Mouse (Mus musculus) intestine, embryonic 16.5 days (tissue): ENCODE data around the gene Ddit4l. TPM values are rescaled to one million over a fixed set of nuclear protein-coding genes. Genes with fewer than 3 reads are reported as not detected.
"Not testable (repeated sequence)": the region's sequence is repeated elsewhere in the genome, so short reads cannot be mapped to it uniquely, and the experiment has no call there.

Experiments
- ATAC-seq: fragments of 200-750 bp; cut with Nextera tagmentation; 2 replicates; pipeline ENCODE4 v1.8.0; 2017; ENCODE audit warnings: moderate TSS enrichment, moderate library complexity
- H3K27ac ChIP-seq: fragments of 300-500 bp; sonication (generic); 2 replicates; pipeline ENCODE4 v1.5.1; 2014; ENCODE audit warnings: mild to moderate bottlenecking, low read length
- H3K27me3 ChIP-seq: fragments of 300-500 bp; sonication (generic); replicated peaks from 2 replicates; pipeline ENCODE4 v1.6.1; 2014; ENCODE audit warnings: low read length, control low read depth, mixed read lengths; ENCODE audit not compliant: control insufficient read depth, insufficient read depth
- H3K36me3 ChIP-seq: fragments of 300-500 bp; sonication (generic); 2 replicates; pipeline ENCODE4 v1.6.1; 2014; ENCODE audit warnings: low read length, control low read depth; ENCODE audit not compliant: control insufficient read depth, insufficient read depth
- H3K4me1 ChIP-seq: fragments of 300-500 bp; sonication (generic); 2 replicates; pipeline ENCODE4 v1.6.1; 2014; ENCODE audit warnings: low read length, control low read depth, mixed read lengths; ENCODE audit not compliant: control insufficient read depth, insufficient read depth
- H3K4me2 ChIP-seq: fragments of 300-500 bp; sonication (generic); 2 replicates; pipeline ENCODE4 v1.6.1; 2014; ENCODE audit warnings: low read depth, low read length, control low read depth
- H3K4me3 ChIP-seq: fragments of 300-500 bp; sonication (generic); 2 replicates; pipeline ENCODE4 v1.5.1; 2014; ENCODE audit warnings: mild to moderate bottlenecking, low read length
- H3K9ac ChIP-seq: fragments of 300-500 bp; sonication (generic); 2 replicates; pipeline ENCODE4 v1.6.1; 2014; ENCODE audit warnings: low read depth, low read length
- H3K9me3 ChIP-seq: fragments of 300-500 bp; sonication (generic); 2 replicates; pipeline ENCODE4 v1.6.1; 2016; ENCODE audit warnings: low read length, control low read depth; ENCODE audit not compliant: control insufficient read depth
- WGBS: fragments of 180-500 bp; shearing (Covaris S2); extraction: QIAGEN DNeasy Blood & Tissue Kit; methylation state at CpG from one replicate; pipeline ENCODE4 v1.1.7; 2014; 5-methylcytosine and 5-hydroxymethylcytosine counted together
- polyA plus RNA-seq: library from polyadenylated mRNA; unstranded; fragments of >200 nt; fragmentation: Nextera tagmentation; extraction: Ambion mirVana; gene quantifications from 2 replicates; pipeline ENCODE4 v1.2.1, GENCODE M21; 2015

Gene Ddit4l
- 2.9 and 3.0 TPM in 2 replicates for polyA plus RNA-seq

- ATAC-seq, H3K27ac ChIP-seq, H3K9me3 ChIP-seq, H3K27me3 ChIP-seq, H3K4me1 ChIP-seq, H3K4me2 ChIP-seq, H3K36me3 ChIP-seq, H3K9ac ChIP-seq, H3K4me3 ChIP-seq: not testable (repeated sequence)
- WGBS: 81% methylated on average over 3 of the region's 3 CpGs
Measured at GRCm38 (mm10) chr3:137621312-137621711, at the start of gene Ddit4l. TSS of gene Ddit4l (plus strand) at chr3:137621612.

DNA sequence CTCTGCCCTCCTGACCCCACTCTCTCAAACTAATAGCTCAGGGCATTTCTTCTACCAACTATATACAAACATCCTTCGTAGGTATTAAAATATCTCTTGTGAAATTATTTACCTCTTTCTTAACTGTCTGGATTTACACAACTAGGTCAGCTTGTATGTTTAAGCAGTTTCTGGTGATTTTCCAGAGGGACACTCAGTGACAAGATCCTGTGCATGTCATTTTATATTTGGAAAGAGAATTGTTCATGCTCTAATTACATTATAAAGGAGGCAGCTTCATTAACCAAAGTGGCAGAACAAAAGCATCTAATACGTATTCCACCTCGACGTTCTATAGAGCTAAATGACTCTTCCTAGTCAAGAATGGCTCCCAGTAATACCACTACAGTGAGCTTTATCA is 45.3 kb upstream of the Ddit4l start:
- Histone ChIP-seq H3K4me3 (no peak overlapping the region), H3K9me3 (no peaks in the 10 kb centered on the region), H3K4me1 (no peaks in the 10 kb centered on the region), H3K27me3 (no peaks in the 10 kb centered on the region), H3K36me3 (no peaks in the 10 kb centered on the region), H3K27ac (no peak overlapping the region), H3K4me2 (no peak overlapping the region), H3K9ac (no peak overlapping the region)
- WGBS: 62% methylated on average over 4 of the region's 4 CpGs
- ATAC-seq: no peak

- Histone ChIP-seq H3K27me3 (no peaks in the 10 kb centered on the region), H3K27ac (no peak overlapping the region), H3K9ac (no peak overlapping the region), H3K9me3 (no peaks in the 10 kb centered on the region), H3K4me3 (no peak overlapping the region), H3K4me1 (no peaks in the 10 kb centered on the region), H3K36me3 (no peaks in the 10 kb centered on the region), H3K4me2 (no peak overlapping the region)
- WGBS: 74% methylated on average over 5 of the region's 5 CpGs
- ATAC-seq: no peak
Measured at GRCm38 (mm10) chr3:137586376-137586969, 34.9 kb upstream of the Ddit4l start.

GRCm38 (mm10) chr3:137589811-137590210 is 31.6 kb upstream of the Ddit4l start:
- 70% methylated on average over 4 of the region's 4 CpGs for WGBS
- Histone ChIP-seq H3K4me2 (no peak overlapping the region), H3K4me1 (no peaks in the 10 kb centered on the region), H3K27ac (no peak overlapping the region), H3K4me3 (no peak overlapping the region), H3K27me3 (no peaks in the 10 kb centered on the region), H3K9ac (no peak overlapping the region), H3K36me3 (no peaks in the 10 kb centered on the region), H3K9me3 (no peaks in the 10 kb centered on the region)
- ATAC-seq: no peak

DNA sequence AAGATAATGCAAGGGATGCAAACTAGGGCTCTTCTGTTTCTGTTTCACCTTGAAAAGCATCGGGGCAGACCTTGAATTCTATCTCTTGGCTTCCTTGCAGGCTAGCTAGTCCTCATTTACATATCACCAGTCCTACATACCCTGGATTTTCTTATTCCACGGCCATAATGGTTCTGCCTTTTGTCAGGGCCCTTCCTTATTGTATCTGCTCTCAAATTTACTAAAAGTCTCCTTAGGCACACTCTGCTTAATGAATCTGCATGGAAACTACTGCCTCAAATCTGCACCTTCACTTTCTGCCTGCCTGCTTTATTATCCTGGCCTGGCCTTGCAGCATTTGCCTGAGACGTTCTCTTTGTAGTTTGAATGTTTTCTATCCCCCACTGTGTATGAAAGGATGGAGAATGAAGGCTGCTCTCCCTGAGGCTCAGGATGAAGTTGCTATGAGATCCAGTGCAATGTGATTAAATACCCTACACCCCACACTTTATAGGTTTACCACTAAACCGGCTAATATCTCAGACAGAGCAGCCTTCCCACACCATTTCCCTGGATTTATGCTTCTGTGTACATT is 27.0 kb upstream of the Ddit4l start:
- Histone ChIP-seq H3K4me2 (no peak overlapping the region), H3K9ac (no peak overlapping the region), H3K4me3 (no peak overlapping the region), H3K27me3 (no peaks in the 10 kb centered on the region), H3K27ac (no peak overlapping the region), H3K4me1 (no peaks in the 10 kb centered on the region), H3K36me3 (no peaks in the 10 kb centered on the region), H3K9me3 (no peaks in the 10 kb centered on the region)
- no peak for ATAC-seq
- WGBS: 52% methylated on average over 4 of the region's 4 CpGs

DNA sequence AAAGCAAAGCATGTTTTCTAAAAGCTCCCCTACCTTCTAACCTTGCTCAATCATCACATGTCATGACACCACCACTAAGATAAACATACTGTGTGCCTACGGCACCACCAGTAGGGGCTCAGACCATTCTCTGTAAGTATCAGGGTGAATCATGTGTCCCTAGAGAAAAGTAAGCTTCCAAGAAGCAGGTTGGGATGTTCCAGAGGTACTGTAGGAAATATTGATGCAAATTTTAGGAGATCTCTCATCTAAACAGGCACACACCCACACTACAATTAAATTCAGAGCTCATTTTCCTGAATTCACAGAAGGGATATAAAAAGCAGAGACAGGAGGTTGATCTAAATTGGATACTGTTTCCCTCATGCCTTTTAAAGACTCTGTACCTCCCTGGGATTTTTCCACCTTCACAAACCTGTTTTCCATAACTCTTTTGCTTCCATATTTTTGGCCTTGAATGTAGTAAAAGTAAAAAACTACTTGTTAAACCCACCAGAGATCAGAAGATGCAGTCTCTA is 12.4 kb upstream of the Ddit4l start:
- H3K27me3 ChIP-seq: no peaks in the 10 kb centered on the region
- H3K4me3 ChIP-seq: no peak overlapping the region
- H3K9ac ChIP-seq: no peak overlapping the region
- H3K27ac ChIP-seq: no peak overlapping the region
- no peaks in the 10 kb centered on the region for H3K9me3 ChIP-seq
- H3K36me3 ChIP-seq: no peaks in the 10 kb centered on the region
- no peak for ATAC-seq
- no peak overlapping the region for H3K4me2 ChIP-seq
- 38% methylated on average over 1 of the region's 1 CpGs for whole genome bisulfite sequencing
- no peaks in the 10 kb centered on the region for H3K4me1 ChIP-seq

- no peak overlapping the region for H3K4me2 ChIP-seq
- WGBS: 76% methylated on average over 6 of the region's 6 CpGs
- H3K27ac ChIP-seq: no peak overlapping the region
- H3K36me3 ChIP-seq: no peaks in the 10 kb centered on the region
- no peaks in the 10 kb centered on the region for H3K4me1 ChIP-seq
- no peak for ATAC-seq
- H3K4me3 ChIP-seq: no peak overlapping the region
- H3K9me3 ChIP-seq: no peaks in the 10 kb centered on the region
- H3K9ac ChIP-seq: no peak overlapping the region
- no peaks in the 10 kb centered on the region for H3K27me3 ChIP-seq
Measured at GRCm38 (mm10) chr3:137610457-137611109, 10.8 kb upstream of the Ddit4l start.

DNA sequence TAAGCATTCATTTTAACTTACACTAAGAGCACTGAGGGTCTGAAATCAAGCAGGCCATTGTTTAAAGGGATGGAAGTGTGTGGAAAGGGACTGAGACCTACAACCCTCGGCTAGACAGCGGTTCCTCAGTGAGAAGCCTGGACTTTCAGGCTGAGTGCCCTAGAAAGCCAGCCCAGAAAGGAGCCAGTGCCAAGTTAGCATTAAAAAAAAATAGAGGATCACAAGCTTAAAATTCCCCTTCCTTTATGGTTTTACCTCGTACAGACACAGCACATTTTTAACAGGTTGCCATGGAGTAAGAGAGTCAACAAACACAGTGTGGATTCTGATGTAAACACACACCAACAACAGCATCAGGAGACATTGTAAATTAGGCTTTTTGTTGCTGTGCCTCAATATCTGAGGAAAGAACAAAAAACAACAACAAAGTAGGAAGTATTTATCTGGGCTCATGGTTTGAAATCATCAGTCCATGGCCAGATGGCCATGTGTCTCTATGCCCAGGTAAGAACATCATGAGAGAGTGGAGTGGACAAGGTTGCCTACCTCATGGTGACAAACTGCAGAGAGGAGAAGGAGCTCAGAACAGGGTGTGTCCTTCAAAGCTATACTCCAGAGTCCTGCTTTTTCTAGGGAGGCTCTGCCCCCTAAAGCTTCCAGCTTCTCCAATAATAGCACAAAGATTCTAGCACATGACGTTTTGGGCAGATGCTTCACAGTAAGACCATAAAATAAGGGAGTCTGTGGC is 10.1 kb upstream of the Ddit4l start:
- H3K9me3 ChIP-seq: no peaks in the 10 kb centered on the region
- H3K4me3 ChIP-seq: no peak overlapping the region

DNA sequence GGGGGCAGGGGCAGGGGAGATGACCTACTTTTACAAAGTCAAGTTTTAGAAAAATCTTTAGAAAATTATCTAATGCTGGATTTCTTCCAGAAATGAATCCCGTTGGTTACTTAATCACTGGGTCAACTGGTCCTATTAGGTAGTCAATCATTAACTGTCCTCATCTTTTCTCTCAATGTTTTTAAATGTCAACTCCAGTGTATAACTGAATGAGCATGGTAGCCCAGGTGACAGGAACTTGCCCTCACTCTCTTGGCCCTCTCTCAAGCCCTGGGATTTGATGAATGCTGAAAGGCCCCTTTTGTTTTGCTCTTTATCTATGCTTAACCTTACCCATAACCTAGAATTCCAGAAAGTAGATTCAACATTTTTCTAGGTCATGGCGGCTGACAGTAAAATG is 9.4 kb upstream of the Ddit4l start:
- Histone ChIP-seq H3K4me3 (no peak overlapping the region), H3K9me3 (no peaks in the 10 kb centered on the region), H3K4me1 (no peaks in the 10 kb centered on the region), H3K27me3 (no peaks in the 10 kb centered on the region), H3K4me2 (no peak overlapping the region), H3K27ac (no peak overlapping the region), H3K9ac (no peak overlapping the region), H3K36me3 (no peaks in the 10 kb centered on the region)
- peak; percentile 86 for ATAC-seq
- 69% methylated on average over 2 of the region's 2 CpGs for WGBS

More for the DNA sequence above, 10.1 kb upstream of the Ddit4l start:
- no peaks in the 10 kb centered on the region for H3K27me3 ChIP-seq
- H3K36me3 ChIP-seq: no peaks in the 10 kb centered on the region
- 69% methylated on average over 4 of the region's 4 CpGs for WGBS
- ATAC-seq: peak; percentile 70; the same call in 1 of the 2 replicates
- H3K4me2 ChIP-seq: no peak overlapping the region
- no peak overlapping the region for H3K27ac ChIP-seq
- H3K4me1 ChIP-seq: no peaks in the 10 kb centered on the region
- no peak overlapping the region for H3K9ac ChIP-seq
